Mouse (Mus musculus) liver, embryonic 13.5 days (tissue): Measurements from ENCODE around the gene Rimklb. TPM values are rescaled to one million over a fixed set of nuclear protein-coding genes. Genes with fewer than 3 reads are reported as not detected.
"Not testable (repeated sequence)": the region's sequence is repeated elsewhere in the genome, so short reads cannot be mapped to it uniquely, and the experiment has no call there.

Source experiments
- ATAC-seq: fragments of 200-750 bp; cut with Nextera tagmentation; 2 replicates; pipeline ENCODE4 v1.8.0; 2017; ENCODE audit warnings: low read depth, mild to moderate bottlenecking, moderate number of reproducible peaks, moderate library complexity
- DNase-seq: peaks from one replicate; pipeline ENCODE4 v3.0.0; 2022
- H3K27ac ChIP-seq: fragments of 300-500 bp; sonication (generic); 2 replicates; pipeline ENCODE4 v1.5.1; 2015; ENCODE audit warnings: moderate library complexity, mild to moderate bottlenecking, inconsistent platforms
- H3K27me3 ChIP-seq: fragments of 300-500 bp; sonication (generic); 2 replicates; pipeline ENCODE4 v1.6.1; 2015; ENCODE audit warnings: mild to moderate bottlenecking, inconsistent platforms
- H3K36me3 ChIP-seq: fragments of 300-500 bp; sonication (generic); 2 replicates; pipeline ENCODE4 v1.6.1; 2015; ENCODE audit warnings: mild to moderate bottlenecking, inconsistent platforms
- H3K4me1 ChIP-seq: fragments of 300-500 bp; sonication (generic); replicated peaks from 2 replicates; pipeline ENCODE4 v1.6.1; 2015; ENCODE audit warnings: inconsistent platforms
- H3K4me2 ChIP-seq: fragments of 300-500 bp; sonication (generic); 2 replicates; pipeline ENCODE4 v1.6.1; 2015; ENCODE audit warnings: inconsistent platforms, mild to moderate bottlenecking, moderate library complexity
- H3K4me3 ChIP-seq: fragments of 300-500 bp; sonication (generic); replicated peaks from 2 replicates; pipeline ENCODE4 v1.5.1; 2015; ENCODE audit warnings: mild to moderate bottlenecking, inconsistent platforms
- H3K9ac ChIP-seq: fragments of 300-500 bp; sonication (generic); 2 replicates; pipeline ENCODE4 v1.6.1; 2015; ENCODE audit warnings: mild to moderate bottlenecking, inconsistent platforms
- H3K9me3 ChIP-seq: fragments of 300-500 bp; sonication (generic); replicated peaks from 2 replicates; pipeline ENCODE4 v1.6.1; 2016; ENCODE audit warnings: inconsistent platforms
- WGBS: fragments of 180-500 bp; shearing (Covaris S2); methylation state at CpG from one replicate; pipeline ENCODE4 v1.1.7; 2015; ENCODE audit not compliant: insufficient replicate concordance; 5-methylcytosine and 5-hydroxymethylcytosine counted together
- polyA plus RNA-seq: library from polyadenylated mRNA; unstranded; fragments of >200 nt; fragmentation: Nextera tagmentation; extraction: Ambion mirVana; gene quantifications from 2 replicates; pipeline ENCODE4 v1.2.1, GENCODE M21; 2015

Gene Rimklb
- 1.3 TPM in 2 replicates for polyA plus RNA-seq

- no peak within 1 kb of the TSS for H3K27ac ChIP-seq
- ATAC-seq (no peak), DNase-seq (no peak)
- no peak within 1 kb of the TSS for H3K4me3 ChIP-seq
- H3K9me3 ChIP-seq: no peaks in the 10 kb centered on the region
- H3K4me2 ChIP-seq: no peak within 1 kb of the TSS
- no peak within 1 kb of the TSS for H3K9ac ChIP-seq
- peaks cover 43% of the 10 kb centered on the region for H3K27me3 ChIP-seq
- peaks cover 7% of the 10 kb centered on the region; the same call in 1 of the 2 replicates for H3K4me1 ChIP-seq
- H3K36me3 ChIP-seq: no peaks in the 10 kb centered on the region
- 55% methylated on average over 5 of the region's 5 CpGs for WGBS
Observed at GRCm38 (mm10) chr6:122498661-122499060, at the start of gene Rimklb. TSS of gene Rimklb (minus strand) at chr6:122498761.

- Histone ChIP-seq H3K4me2 (no peak overlapping the region), H3K9ac (no peak overlapping the region), H3K9me3 (no peaks in the 10 kb centered on the region), H3K4me1 (no peaks in the 10 kb centered on the region), H3K27ac (no peak overlapping the region), H3K36me3 (no peaks in the 10 kb centered on the region), H3K4me3 (no peak overlapping the region), H3K27me3 (no peaks in the 10 kb centered on the region)
- no peak for DNase-seq
- ATAC-seq: no peak
- 64% methylated on average over 10 of the region's 10 CpGs for WGBS
Observed at GRCm38 (mm10) chr6:122545948-122546347, 47.4 kb upstream of the Rimklb start.

- Histone ChIP-seq H3K4me2 (no peak overlapping the region), H3K9ac (no peak overlapping the region), H3K9me3 (no peaks in the 10 kb centered on the region), H3K4me1 (no peaks in the 10 kb centered on the region), H3K36me3 (no peaks in the 10 kb centered on the region), H3K27me3 (no peaks in the 10 kb centered on the region), H3K4me3 (no peak overlapping the region), H3K27ac (no peak overlapping the region)
- no peak for DNase-seq
- ATAC-seq: no peak
- WGBS: 38% methylated on average over 9 of the region's 9 CpGs
Observed at GRCm38 (mm10) chr6:122545289-122545882, 46.8 kb upstream of the Rimklb start.

GRCm38 (mm10) chr6:122544672-122545071 lies 46.1 kb upstream of the Rimklb start:
- Histone ChIP-seq H3K4me1 (no peaks in the 10 kb centered on the region), H3K9ac (no peak overlapping the region), H3K4me2 (no peak overlapping the region), H3K27ac (no peak overlapping the region), H3K27me3 (no peaks in the 10 kb centered on the region), H3K9me3 (no peaks in the 10 kb centered on the region), H3K36me3 (no peaks in the 10 kb centered on the region), H3K4me3 (no peak overlapping the region)
- 0 out of 2 replicates have a peak, but pooled peaks have one; percentile 23 for ATAC-seq
- WGBS: 88% methylated on average over 1 of the region's 1 CpGs
- no peak for DNase-seq

- Histone ChIP-seq H3K36me3 (no peaks in the 10 kb centered on the region), H3K27ac (no peak overlapping the region), H3K9ac (no peak overlapping the region), H3K4me1 (no peaks in the 10 kb centered on the region), H3K4me3 (no peak overlapping the region), H3K27me3 (no peaks in the 10 kb centered on the region), H3K9me3 (no peaks in the 10 kb centered on the region), H3K4me2 (no peak overlapping the region)
- DNase-seq (no peak), ATAC-seq (no peak)
- 66% methylated on average over 5 of the region's 5 CpGs for WGBS
Observed at GRCm38 (mm10) chr6:122543574-122543973, 45.0 kb upstream of the Rimklb start.

- ATAC-seq, DNase-seq, H3K9ac ChIP-seq, H3K4me3 ChIP-seq, H3K27ac ChIP-seq, H3K4me1 ChIP-seq, H3K27me3 ChIP-seq, H3K36me3 ChIP-seq, H3K9me3 ChIP-seq, H3K4me2 ChIP-seq: not testable (repeated sequence)
- 61% methylated on average over 5 of the region's 5 CpGs for WGBS
Observed at GRCm38 (mm10) chr6:122542459-122542858, 43.9 kb upstream of the Rimklb start.

- H3K36me3 ChIP-seq: no peaks in the 10 kb centered on the region
- ATAC-seq: no peak
- no peaks in the 10 kb centered on the region for H3K4me1 ChIP-seq
- H3K4me3 ChIP-seq: no peak overlapping the region
- H3K27me3 ChIP-seq: no peaks in the 10 kb centered on the region
- H3K27ac ChIP-seq: no peak overlapping the region
- H3K9me3 ChIP-seq: no peaks in the 10 kb centered on the region
- no peak for DNase-seq
- 78% methylated on average over 9 of the region's 9 CpGs for WGBS
- no peak overlapping the region for H3K4me2 ChIP-seq
- no peak overlapping the region for H3K9ac ChIP-seq
Observed at GRCm38 (mm10) chr6:122539564-122539963, 41.0 kb upstream of the Rimklb start.

GRCm38 (mm10) chr6:122534032-122534431 lies 35.5 kb upstream of the Rimklb start:
- DNase-seq (no peak), ATAC-seq (no peak)

GRCm38 (mm10) chr6:122532883-122533302 lies 34.3 kb upstream of the Rimklb start:
- DNase-seq (no peak), ATAC-seq (no peak)
- H3K27me3 ChIP-seq: no peaks in the 10 kb centered on the region
- 8% methylated on average over 4 of the region's 4 CpGs for WGBS
- H3K4me3 ChIP-seq: no peak overlapping the region
- no peaks in the 10 kb centered on the region for H3K4me1 ChIP-seq
- no peak overlapping the region for H3K9ac ChIP-seq
- no peak overlapping the region for H3K27ac ChIP-seq
- H3K9me3 ChIP-seq: no peaks in the 10 kb centered on the region
- H3K4me2 ChIP-seq: peak overlapping the region; percentile 29; the same call in 1 of the 2 replicates
- no peaks in the 10 kb centered on the region for H3K36me3 ChIP-seq

More at GRCm38 (mm10) chr6:122534032-122534431, 35.5 kb upstream of the Rimklb start:
- Histone ChIP-seq H3K4me2 (no peak overlapping the region), H3K27ac (no peak overlapping the region), H3K9me3 (no peaks in the 10 kb centered on the region), H3K36me3 (no peaks in the 10 kb centered on the region), H3K27me3 (no peaks in the 10 kb centered on the region), H3K4me1 (no peaks in the 10 kb centered on the region), H3K9ac (no peak overlapping the region), H3K4me3 (no peak overlapping the region)
- 17% methylated on average over 3 of the region's 3 CpGs for WGBS

- Histone ChIP-seq H3K36me3 (no peaks in the 10 kb centered on the region), H3K9me3 (no peaks in the 10 kb centered on the region), H3K4me3 (no peak overlapping the region), H3K9ac (no peak overlapping the region), H3K4me2 (no peak overlapping the region), H3K27ac (no peak overlapping the region), H3K4me1 (no peaks in the 10 kb centered on the region), H3K27me3 (0 out of 2 replicates have a peak, but pooled peaks cover 3% of the 10 kb centered on the region)
- DNase-seq (no peak), ATAC-seq (no peak)
- 62% methylated on average over 8 of the region's 8 CpGs for WGBS
Observed at GRCm38 (mm10) chr6:122531466-122532174, 33.1 kb upstream of the Rimklb start.

GRCm38 (mm10) chr6:122528136-122528535 lies 29.6 kb upstream of the Rimklb start:
- no peak for DNase-seq
- Histone ChIP-seq H3K4me2 (no peak overlapping the region), H3K27me3 (0 out of 2 replicates have a peak, but pooled peaks cover 3% of the 10 kb centered on the region), H3K36me3 (no peaks in the 10 kb centered on the region), H3K27ac (no peak overlapping the region), H3K9me3 (no peaks in the 10 kb centered on the region), H3K4me3 (no peak overlapping the region), H3K4me1 (no peaks in the 10 kb centered on the region), H3K9ac (no peak overlapping the region)
- 63% methylated on average over 11 of the region's 11 CpGs for WGBS
- no peak for ATAC-seq
